Mouse (Mus musculus) ovary, postnatal 14 days (tissue): ENCODE data around the gene Fam187a.
A peak's percentile ranks its signal among the peaks of the same experiment; 100 is the strongest.

Source experiments
- DNase-seq: peaks from one replicate; pipeline ENCODE4 v3.0.0; 2022; ENCODE audit warnings: low spot score

Fam187a gene

GRCm38 (mm10) chr11:102895779-102896178 is 10.8 kb downstream of the Fam187a start:
- DNase-seq = no peak

- no peak for DNase-seq
Measured at GRCm38 (mm10) chr11:102896641-102897040, 11.7 kb downstream of the Fam187a start.

- no peak for DNase-seq
Measured at GRCm38 (mm10) chr11:102898408-102898807, 13.4 kb downstream of the Fam187a start.

- DNase-seq = peak; percentile 84
Measured at GRCm38 (mm10) chr11:102900763-102901162, 15.8 kb downstream of the Fam187a start, which contains the start of gene Gfap. Gene Gfap (minus strand): TSS chr11:102900912.

- no peak for DNase-seq
Measured at GRCm38 (mm10) chr11:102901199-102901598, 16.2 kb downstream of the Fam187a start.

GRCm38 (mm10) chr11:102902107-102902506 is 17.1 kb downstream of the Fam187a start:
- no peak for DNase-seq

GRCm38 (mm10) chr11:102903654-102904053 is 18.7 kb downstream of the Fam187a start:
- DNase-seq = no peak

GRCm38 (mm10) chr11:102911376-102911775 is 26.4 kb downstream of the Fam187a start:
- DNase-seq = no peak

GRCm38 (mm10) chr11:102915380-102915779 is 30.4 kb downstream of the Fam187a start:
- no peak for DNase-seq

- no peak for DNase-seq
Measured at GRCm38 (mm10) chr11:102918077-102918476, 33.1 kb downstream of the Fam187a start.

- no peak for DNase-seq
Measured at GRCm38 (mm10) chr11:102921491-102921890, 36.5 kb downstream of the Fam187a start.

GRCm38 (mm10) chr11:102924557-102925350 is 39.8 kb downstream of the Fam187a start, which contains the start of gene Kif18b:
Gene Kif18b (minus strand): TSS chr11:102925124.
- peak; percentile 85 for DNase-seq

- no peak for DNase-seq
Measured at GRCm38 (mm10) chr11:102925351-102925717, 40.4 kb downstream of the Fam187a start.

- no peak for DNase-seq
Measured at GRCm38 (mm10) chr11:102930672-102931071, 45.7 kb downstream of the Fam187a start.

GRCm38 (mm10) chr11:102936272-102936671 is 51.3 kb downstream of the Fam187a start:
- DNase-seq = no peak
